Mouse (Mus musculus): Measurements from ENCODE around the gene Barx2. TPM values are rescaled to one million over a fixed set of nuclear protein-coding genes. Genes with fewer than 3 reads are reported as not detected.

Gene Barx2
- polyA plus RNA-seq, 1 experiment from 2014 or later: not detected

DNA sequence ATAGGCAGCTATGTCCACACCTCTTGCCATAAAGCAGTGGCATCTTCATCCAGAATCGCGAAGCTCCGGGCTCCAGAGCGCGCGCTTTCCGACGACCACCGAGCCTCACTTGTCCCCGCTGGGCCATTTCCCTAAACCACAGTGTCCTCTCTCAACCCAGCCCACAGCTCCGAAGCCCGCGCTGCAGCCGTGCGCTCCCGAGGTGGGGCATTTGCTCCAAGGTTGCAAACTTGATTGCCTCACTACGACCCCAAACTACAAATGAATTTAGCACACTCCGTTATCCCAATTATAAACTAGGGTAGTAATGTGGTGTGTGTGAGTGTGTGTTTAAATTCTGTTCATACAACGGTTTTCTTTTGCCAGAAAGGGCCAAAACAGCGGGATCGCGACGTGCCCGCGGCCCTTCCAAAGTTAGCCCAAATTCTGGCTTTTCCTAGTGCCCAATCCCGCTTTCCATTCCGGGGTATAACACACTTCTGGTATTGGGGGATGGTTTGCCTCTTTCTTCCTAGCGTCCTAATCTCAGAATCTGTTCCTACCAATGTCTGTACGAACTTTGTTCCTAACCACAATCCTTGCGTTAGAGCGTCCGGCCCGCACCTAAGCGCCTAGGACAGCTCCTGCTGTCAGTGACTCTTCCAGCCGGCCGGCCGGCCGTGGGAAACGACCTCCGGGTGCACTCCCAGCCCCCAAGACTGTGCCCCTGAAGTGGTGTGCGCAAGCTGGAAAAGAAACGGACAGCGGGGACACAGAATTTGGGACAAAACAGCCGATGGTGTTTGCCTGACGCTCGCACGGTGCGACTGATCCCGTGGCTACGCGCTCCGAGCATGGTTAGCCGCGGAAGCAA, 703 bp upstream of the Barx2 start:
- ATAC-seq (ENCODE audit: low FRiP score): peak; percentile 30; the same call in 1 of the 2 replicates

DNA sequence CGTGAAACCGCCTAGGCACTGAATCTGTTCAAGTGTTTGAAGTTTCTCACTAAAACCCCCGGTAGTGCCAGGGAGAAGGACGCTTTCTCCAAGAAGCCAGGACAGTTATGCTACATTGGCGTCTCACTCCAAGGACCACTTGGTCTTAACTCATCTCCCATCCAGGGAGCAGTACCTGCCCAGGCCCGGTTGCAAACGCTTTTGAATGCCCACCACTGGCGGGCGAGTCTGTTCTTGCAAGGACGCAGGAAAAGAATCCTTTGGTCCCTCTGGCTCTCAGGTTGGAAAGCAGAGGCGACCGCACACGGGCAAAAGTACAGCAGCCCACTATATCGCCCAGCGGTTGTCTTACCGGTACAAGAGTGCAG, 725 bp downstream of the Barx2 start:
- Histone ChIP-seq H3K27me3 (ENCODE audit: control insufficient read depth, insufficient read depth, low read length) (peaks cover 75% of the 10 kb centered on the region), H3K4me2 (replicated peaks; ENCODE audit: low read depth, low read length) (peak overlapping the region; percentile 95), H3K4me3 (ENCODE audit: low read depth, low read length) (peak overlapping the region; percentile 49), H3K4me1 (replicated peaks; ENCODE audit: control insufficient read depth, insufficient read depth, low read length) (0 out of 2 replicates have a peak, but pooled peaks cover 2% of the 10 kb centered on the region), H3K36me3 (ENCODE audit: control insufficient read depth, insufficient read depth, low read length) (no peaks in the 10 kb centered on the region), H3K9ac (ENCODE audit: low read depth, low read length) (no peak overlapping the region), H3K27ac (ENCODE audit: low read depth, low read length) (no peak overlapping the region), H3K9me3 (ENCODE audit: control insufficient read depth, low read length) (no peaks in the 10 kb centered on the region)
- WGBS: under 1% methylated on average over 16 of the region's 16 CpGs
- ATAC-seq (ENCODE audit: low FRiP score): no peak
- no peak for DNase-seq (ENCODE audit: low spot score)

More for the DNA sequence above, 703 bp upstream of the Barx2 start:
- 0 out of 2 replicates have a peak, but pooled peaks cover 2% of the 10 kb centered on the region for H3K4me1 ChIP-seq (replicated peaks; ENCODE audit: control insufficient read depth, insufficient read depth, low read length)
- no peaks in the 10 kb centered on the region for H3K9me3 ChIP-seq (ENCODE audit: control insufficient read depth, low read length)
- peak overlapping the region; percentile 49 for H3K4me3 ChIP-seq (ENCODE audit: low read depth, low read length)
- H3K36me3 ChIP-seq (ENCODE audit: control insufficient read depth, insufficient read depth, low read length): no peaks in the 10 kb centered on the region
- WGBS: under 1% methylated on average over 54 of the region's 54 CpGs
- no peak overlapping the region for H3K27ac ChIP-seq (ENCODE audit: low read depth, low read length)
- peak overlapping the region; percentile 95 for H3K4me2 ChIP-seq (replicated peaks; ENCODE audit: low read depth, low read length)
- peak; percentile 67 for DNase-seq (ENCODE audit: low spot score)
- peaks cover 78% of the 10 kb centered on the region for H3K27me3 ChIP-seq (ENCODE audit: control insufficient read depth, insufficient read depth, low read length)
- no peak overlapping the region for H3K9ac ChIP-seq (ENCODE audit: low read depth, low read length)

DNA sequence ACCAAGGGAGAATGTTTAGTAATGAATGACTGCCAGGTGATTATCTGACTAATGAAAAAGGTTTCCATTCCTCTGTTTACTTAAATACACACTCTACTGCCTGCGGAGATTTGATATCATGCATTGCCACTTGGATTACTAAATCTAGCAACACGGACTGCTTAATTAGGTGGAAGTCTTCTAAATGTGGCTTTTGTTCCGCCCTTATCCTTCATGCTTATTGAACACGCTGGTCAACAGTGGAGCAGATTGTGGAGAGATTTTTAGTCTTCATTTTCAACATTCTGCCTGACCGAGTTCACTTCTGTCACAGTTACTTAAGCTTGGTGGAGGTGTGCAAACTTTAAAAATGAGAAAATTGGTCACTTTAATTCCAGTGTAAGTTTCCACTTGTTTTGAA, 3.0 kb downstream of the Barx2 start:
- Histone ChIP-seq H3K27ac (ENCODE audit: low read depth, low read length) (no peak overlapping the region), H3K9me3 (ENCODE audit: control insufficient read depth, low read length) (no peaks in the 10 kb centered on the region), H3K36me3 (ENCODE audit: control insufficient read depth, insufficient read depth, low read length) (no peaks in the 10 kb centered on the region), H3K9ac (ENCODE audit: low read depth, low read length) (no peak overlapping the region), H3K4me1 (replicated peaks; ENCODE audit: control insufficient read depth, insufficient read depth, low read length) (0 out of 2 replicates have a peak, but pooled peaks cover 2% of the 10 kb centered on the region), H3K27me3 (ENCODE audit: control insufficient read depth, insufficient read depth, low read length) (peaks cover 53% of the 10 kb centered on the region), H3K4me2 (replicated peaks; ENCODE audit: low read depth, low read length) (no peak overlapping the region), H3K4me3 (ENCODE audit: low read depth, low read length) (no peak overlapping the region)
- ATAC-seq (ENCODE audit: low FRiP score): no peak
- WGBS: 61% methylated on average over 5 of the region's 5 CpGs
- no peak for DNase-seq (ENCODE audit: low spot score)

DNA sequence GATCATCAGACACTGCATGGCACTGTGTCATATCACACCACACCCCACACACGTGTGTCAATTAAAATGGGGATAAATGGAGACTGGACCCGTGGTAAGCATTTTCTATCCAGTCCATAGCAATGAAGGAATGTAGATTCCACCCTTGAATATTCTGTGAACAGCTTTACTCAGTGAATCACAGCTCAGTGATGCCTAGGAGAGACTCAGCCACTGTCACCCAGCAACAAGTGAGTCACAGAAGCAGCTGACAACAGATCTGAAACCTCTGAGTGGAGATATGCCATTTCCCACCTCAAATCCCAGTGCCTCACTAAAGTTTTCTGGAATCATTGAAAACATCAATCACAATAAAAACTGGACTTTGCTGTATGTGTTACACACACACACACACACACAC, 11.5 kb downstream of the Barx2 start:
- H3K4me1 ChIP-seq (replicated peaks; ENCODE audit: control insufficient read depth, insufficient read depth, low read length): no peaks in the 10 kb centered on the region
- no peak for DNase-seq (ENCODE audit: low spot score)
- H3K27me3 ChIP-seq (ENCODE audit: control insufficient read depth, insufficient read depth, low read length): no peaks in the 10 kb centered on the region
- H3K4me2 ChIP-seq (replicated peaks; ENCODE audit: low read depth, low read length): no peak overlapping the region
- no peak overlapping the region for H3K27ac ChIP-seq (ENCODE audit: low read depth, low read length)
- no peaks in the 10 kb centered on the region for H3K9me3 ChIP-seq (ENCODE audit: control insufficient read depth, low read length)
- 87% methylated on average over 2 of the region's 2 CpGs for WGBS
- no peak overlapping the region for H3K4me3 ChIP-seq (ENCODE audit: low read depth, low read length)
- no peaks in the 10 kb centered on the region for H3K36me3 ChIP-seq (ENCODE audit: control insufficient read depth, insufficient read depth, low read length)
- H3K9ac ChIP-seq (ENCODE audit: low read depth, low read length): no peak overlapping the region
- ATAC-seq (ENCODE audit: low FRiP score): no peak

DNA sequence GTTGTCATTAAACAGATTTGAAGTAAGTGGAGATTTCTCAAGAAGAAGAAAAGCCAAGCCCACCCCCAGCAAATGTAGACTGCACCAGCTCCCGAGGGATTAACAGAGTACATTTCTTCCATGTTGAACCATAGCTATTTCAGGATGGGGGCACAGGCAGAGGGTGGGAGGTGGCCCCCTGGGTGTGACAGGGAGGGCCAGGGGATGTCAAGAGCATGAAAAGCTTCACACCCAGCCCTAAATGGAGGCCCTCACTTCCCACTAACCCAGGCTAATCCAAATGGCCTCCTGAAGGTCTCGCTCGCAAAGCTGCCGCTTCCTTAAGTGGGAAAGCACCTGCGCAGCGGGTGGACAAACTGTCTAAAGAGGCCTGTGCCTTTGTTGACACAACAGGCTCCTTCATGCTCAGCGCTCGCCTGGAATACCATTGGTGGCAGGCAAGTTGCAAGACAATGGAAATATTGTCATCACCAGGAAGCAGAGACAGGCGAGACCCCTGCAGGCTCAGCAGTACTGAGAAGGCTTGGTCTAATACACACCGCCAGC, 18.4 kb downstream of the Barx2 start:
- no peak for ATAC-seq (ENCODE audit: low FRiP score)
- DNase-seq (ENCODE audit: low spot score): no peak
- WGBS: 50% methylated on average over 10 of the region's 10 CpGs

DNA sequence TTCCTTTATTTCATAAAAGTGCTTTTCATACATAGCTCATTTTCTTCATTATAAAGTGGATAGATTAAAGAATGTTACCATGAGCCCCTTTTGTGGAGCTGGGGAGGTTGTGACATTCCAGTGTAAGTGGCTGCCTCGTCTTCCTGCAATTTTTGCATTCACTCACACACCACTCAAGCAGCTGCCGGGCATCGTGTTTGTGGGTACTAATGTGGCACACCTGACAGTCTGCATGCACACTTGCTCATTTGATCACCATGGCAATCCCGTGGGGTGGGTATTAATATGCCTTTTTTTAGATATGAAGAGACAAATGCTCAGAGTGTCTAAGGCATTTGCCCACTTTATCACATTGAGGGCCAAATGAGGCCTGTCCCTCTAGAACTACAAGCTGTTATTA, 24.9 kb downstream of the Barx2 start:
- H3K9ac ChIP-seq (ENCODE audit: low read depth, low read length): no peak overlapping the region
- H3K4me3 ChIP-seq (ENCODE audit: low read depth, low read length): no peak overlapping the region
- WGBS: 84% methylated on average over 4 of the region's 4 CpGs
- no peaks in the 10 kb centered on the region for H3K36me3 ChIP-seq (ENCODE audit: control insufficient read depth, insufficient read depth, low read length)
- no peaks in the 10 kb centered on the region for H3K27me3 ChIP-seq (ENCODE audit: control insufficient read depth, insufficient read depth, low read length)
- H3K4me1 ChIP-seq (replicated peaks; ENCODE audit: control insufficient read depth, insufficient read depth, low read length): no peaks in the 10 kb centered on the region
- H3K4me2 ChIP-seq (replicated peaks; ENCODE audit: low read depth, low read length): no peak overlapping the region
- H3K27ac ChIP-seq (ENCODE audit: low read depth, low read length): no peak overlapping the region
- DNase-seq (ENCODE audit: low spot score) (no peak), ATAC-seq (ENCODE audit: low FRiP score) (no peak)
- H3K9me3 ChIP-seq (ENCODE audit: control insufficient read depth, low read length): no peaks in the 10 kb centered on the region

More for the DNA sequence above, 18.4 kb downstream of the Barx2 start:
- H3K27me3 ChIP-seq (ENCODE audit: control insufficient read depth, insufficient read depth, low read length): no peaks in the 10 kb centered on the region
- no peaks in the 10 kb centered on the region for H3K9me3 ChIP-seq (ENCODE audit: control insufficient read depth, low read length)
- no peak overlapping the region for H3K9ac ChIP-seq (ENCODE audit: low read depth, low read length)
- H3K4me1 ChIP-seq (replicated peaks; ENCODE audit: control insufficient read depth, insufficient read depth, low read length): no peaks in the 10 kb centered on the region
- no peak overlapping the region for H3K4me3 ChIP-seq (ENCODE audit: low read depth, low read length)
- H3K27ac ChIP-seq (ENCODE audit: low read depth, low read length): no peak overlapping the region
- no peaks in the 10 kb centered on the region for H3K36me3 ChIP-seq (ENCODE audit: control insufficient read depth, insufficient read depth, low read length)
- H3K4me2 ChIP-seq (replicated peaks; ENCODE audit: low read depth, low read length): no peak overlapping the region

DNA sequence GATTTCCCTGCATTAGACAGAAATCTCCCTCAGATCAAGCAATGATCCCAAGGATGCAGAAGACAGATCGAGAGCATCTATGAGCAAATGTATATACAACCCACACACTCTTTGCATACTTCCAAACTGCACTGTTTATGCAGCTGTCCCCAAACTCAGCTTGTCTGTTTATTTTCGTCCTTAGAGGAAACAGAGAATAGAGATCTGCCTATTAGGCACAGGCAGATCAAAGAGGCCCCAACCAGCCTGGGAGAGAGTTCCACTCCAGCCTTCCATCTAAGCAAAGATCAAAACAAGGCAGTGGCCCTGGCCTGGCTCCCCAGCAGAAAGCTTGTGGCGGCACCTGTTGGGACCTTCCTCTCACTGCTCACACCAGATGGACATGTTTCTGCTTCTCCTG, 27.0 kb downstream of the Barx2 start:
- no peak overlapping the region for H3K4me2 ChIP-seq (replicated peaks; ENCODE audit: low read depth, low read length)
- WGBS: 54% methylated on average over 3 of the region's 3 CpGs
- ATAC-seq (ENCODE audit: low FRiP score): no peak

DNA sequence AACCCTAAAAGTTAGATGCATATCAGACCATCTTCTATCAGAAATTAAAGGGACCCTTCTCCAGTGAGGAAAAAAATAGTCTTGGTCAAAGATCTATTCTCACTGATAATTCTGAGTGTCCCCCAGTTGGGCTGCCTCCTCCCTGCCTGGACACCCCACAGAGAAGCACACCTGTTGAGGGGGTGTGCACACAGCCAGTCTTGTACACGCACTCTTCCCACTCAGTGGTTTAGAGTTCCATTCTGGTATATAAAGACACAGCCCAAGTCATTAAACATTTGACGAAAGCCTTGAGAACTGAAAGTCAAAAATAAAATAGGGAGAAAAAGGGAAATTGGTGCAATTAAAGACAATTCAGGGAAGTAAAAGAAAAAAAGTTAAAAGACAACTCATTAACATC, 30.9 kb downstream of the Barx2 start:
- Histone ChIP-seq H3K9me3 (ENCODE audit: control insufficient read depth, low read length) (no peaks in the 10 kb centered on the region), H3K4me1 (replicated peaks; ENCODE audit: control insufficient read depth, insufficient read depth, low read length) (no peaks in the 10 kb centered on the region), H3K27me3 (ENCODE audit: control insufficient read depth, insufficient read depth, low read length) (no peaks in the 10 kb centered on the region), H3K36me3 (ENCODE audit: control insufficient read depth, insufficient read depth, low read length) (no peaks in the 10 kb centered on the region), H3K9ac (ENCODE audit: low read depth, low read length) (no peak overlapping the region), H3K27ac (ENCODE audit: low read depth, low read length) (no peak overlapping the region), H3K4me2 (replicated peaks; ENCODE audit: low read depth, low read length) (no peak overlapping the region), H3K4me3 (ENCODE audit: low read depth, low read length) (no peak overlapping the region)
- ATAC-seq (ENCODE audit: low FRiP score) (no peak), DNase-seq (ENCODE audit: low spot score) (no peak)
- 82% methylated on average over 2 of the region's 2 CpGs for WGBS

More for the DNA sequence above, 27.0 kb downstream of the Barx2 start:
- no peak overlapping the region for H3K27ac ChIP-seq (ENCODE audit: low read depth, low read length)
- H3K4me3 ChIP-seq (ENCODE audit: low read depth, low read length): no peak overlapping the region
- H3K27me3 ChIP-seq (ENCODE audit: control insufficient read depth, insufficient read depth, low read length): no peaks in the 10 kb centered on the region
- no peak overlapping the region for H3K9ac ChIP-seq (ENCODE audit: low read depth, low read length)
- H3K4me1 ChIP-seq (replicated peaks; ENCODE audit: control insufficient read depth, insufficient read depth, low read length): no peaks in the 10 kb centered on the region
- no peak for DNase-seq (ENCODE audit: low spot score)
- no peaks in the 10 kb centered on the region for H3K36me3 ChIP-seq (ENCODE audit: control insufficient read depth, insufficient read depth, low read length)
- H3K9me3 ChIP-seq (ENCODE audit: control insufficient read depth, low read length): no peaks in the 10 kb centered on the region

DNA sequence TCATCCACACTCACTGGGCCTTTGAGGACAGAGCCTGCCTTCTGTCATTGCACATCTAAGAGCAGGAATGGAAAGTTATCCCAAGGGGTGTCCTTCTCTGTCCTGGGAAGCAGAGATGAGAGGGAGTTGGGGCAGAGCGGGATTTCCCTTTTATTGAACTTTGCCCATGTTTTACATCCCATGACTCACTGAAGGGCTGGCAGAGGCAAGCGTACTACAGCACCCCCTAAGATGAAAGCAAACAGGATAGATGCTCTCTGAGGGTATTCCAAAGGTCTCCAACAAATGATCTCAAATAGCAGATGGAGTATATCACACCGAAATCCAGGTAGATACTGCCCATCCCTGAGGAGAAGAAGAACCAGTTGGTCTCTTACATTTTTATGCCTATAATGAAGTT, 37.7 kb downstream of the Barx2 start:
- no peaks in the 10 kb centered on the region for H3K4me1 ChIP-seq (replicated peaks; ENCODE audit: control insufficient read depth, insufficient read depth, low read length)
- no peak for DNase-seq (ENCODE audit: low spot score)

More for the DNA sequence above, 37.7 kb downstream of the Barx2 start:
- Histone ChIP-seq H3K9me3 (ENCODE audit: control insufficient read depth, low read length) (no peaks in the 10 kb centered on the region), H3K4me3 (ENCODE audit: low read depth, low read length) (no peak overlapping the region), H3K27me3 (ENCODE audit: control insufficient read depth, insufficient read depth, low read length) (no peaks in the 10 kb centered on the region), H3K36me3 (ENCODE audit: control insufficient read depth, insufficient read depth, low read length) (no peaks in the 10 kb centered on the region), H3K27ac (ENCODE audit: low read depth, low read length) (no peak overlapping the region), H3K9ac (ENCODE audit: low read depth, low read length) (no peak overlapping the region), H3K4me2 (replicated peaks; ENCODE audit: low read depth, low read length) (no peak overlapping the region)
- WGBS: 87% methylated on average over 3 of the region's 3 CpGs
- ATAC-seq (ENCODE audit: low FRiP score): no peak
